Mouse (Mus musculus): ENCODE data around the gene Snx12. TPM values are rescaled to one million over a fixed set of nuclear protein-coding genes. Genes with fewer than 3 reads are reported as not detected.

Gene Snx12
- 54.8 TPM for polyA plus RNA-seq (2017; shearing (Covaris generic))

DNA sequence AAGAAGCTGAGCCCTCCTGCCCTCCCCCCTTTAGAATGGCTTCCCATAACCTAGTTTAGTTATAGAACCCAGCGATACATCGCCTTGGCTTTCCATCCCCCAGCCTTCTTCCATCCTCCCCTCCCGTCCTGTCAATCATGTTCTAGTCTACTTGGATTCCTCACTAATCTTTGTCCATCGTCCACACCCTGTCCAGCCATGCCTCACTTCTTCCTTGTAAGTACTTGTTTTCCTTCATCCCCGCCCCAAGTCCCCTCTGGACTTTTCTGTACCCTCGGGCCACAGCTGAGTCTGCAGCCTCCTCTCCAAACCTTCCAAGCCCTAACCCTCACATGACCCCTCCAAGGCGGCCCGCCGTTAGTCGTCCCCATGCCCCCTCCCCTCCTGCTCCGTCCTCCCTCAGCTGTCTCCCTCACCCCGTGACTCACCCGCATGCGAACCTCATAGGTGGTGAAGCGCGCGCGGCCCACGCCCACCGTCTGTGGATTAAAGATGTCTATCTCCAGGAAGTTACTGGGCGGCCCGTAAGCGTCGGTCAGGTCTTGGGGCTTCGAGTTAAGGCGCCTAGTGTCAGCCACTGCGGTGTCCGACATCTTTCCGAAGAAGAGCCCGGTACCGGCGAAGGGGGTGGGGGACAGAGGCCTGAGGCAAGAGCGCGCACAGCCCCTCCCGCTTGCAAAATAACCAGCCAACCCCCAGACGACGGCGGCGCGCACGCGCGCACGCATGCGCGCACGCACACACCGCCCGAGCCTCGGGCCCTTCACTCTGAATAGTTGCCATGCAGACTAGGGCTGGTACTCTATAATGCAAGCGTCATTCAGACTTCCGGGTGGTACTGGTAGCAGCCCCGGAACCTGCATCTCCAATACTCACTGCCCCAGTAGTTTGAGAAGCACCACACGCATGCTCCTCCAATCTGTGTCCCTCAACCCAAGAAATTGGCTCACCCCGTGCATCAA lies at the start of gene Snx12:
Gene Snx12, minus strand, starts transcription at position 730 of the 962 bp plus-strand sequence.

GRCm38 (mm10) chrX:101268755-101269124 lies 46.4 kb upstream of the Snx12 start, which contains the start of gene Gm20489:
Gene Gm20489, minus strand, starts transcription at chrX:101269023.

GRCm38 (mm10) chrX:101268025-101268754 lies 45.8 kb upstream of the Snx12 start, which contains the start of gene Il2rg:
Gene Il2rg, minus strand, starts transcription at chrX:101268255.

GRCm38 (mm10) chrX:101263892-101264291 lies 41.5 kb upstream of the Snx12 start, which contains the start of gene Gm614:
Gene Gm614, minus strand, starts transcription at chrX:101263992.

DNA sequence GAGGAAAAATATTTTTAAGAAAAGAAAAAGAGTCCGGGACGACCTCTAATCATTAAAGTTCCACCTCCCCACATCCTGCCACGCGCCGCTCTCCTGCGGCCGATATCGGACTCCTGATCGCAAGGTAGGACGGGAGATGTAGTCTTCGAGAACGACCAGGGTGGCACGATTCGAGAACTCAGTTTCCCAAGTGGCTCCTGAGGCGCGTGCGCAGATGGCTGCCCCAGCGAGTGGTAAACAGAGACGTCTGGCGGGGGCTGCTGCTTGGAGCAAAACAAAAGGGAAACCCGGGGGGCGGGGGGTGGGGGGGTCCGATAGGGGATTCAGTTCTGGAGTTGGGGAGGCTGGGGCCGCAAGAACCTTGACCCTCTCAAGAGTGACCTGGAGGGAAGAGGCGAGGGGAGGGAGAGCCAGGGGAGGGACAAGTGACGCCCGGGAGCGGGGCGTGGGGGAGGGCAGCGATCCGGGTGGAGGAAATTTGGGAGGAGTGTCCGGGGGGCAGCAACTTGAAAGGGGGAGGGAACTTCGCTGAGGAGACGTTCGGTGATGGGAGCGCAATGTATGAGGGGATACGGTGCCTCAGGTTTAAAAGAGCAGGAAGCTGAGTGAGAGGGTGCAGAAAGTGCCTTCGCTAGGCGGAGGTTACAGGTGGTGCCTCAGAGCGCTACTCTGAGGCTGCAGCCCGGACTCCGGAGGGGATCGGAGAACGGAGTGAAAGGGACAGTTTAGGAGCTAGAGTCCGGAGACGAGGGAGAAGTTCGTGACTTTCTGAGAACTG lies 31.8 kb upstream of the Snx12 start, which contains the start of gene Foxo4:
Gene Foxo4, plus strand, starts transcription at position 577 of the 778 bp plus-strand sequence.

DNA sequence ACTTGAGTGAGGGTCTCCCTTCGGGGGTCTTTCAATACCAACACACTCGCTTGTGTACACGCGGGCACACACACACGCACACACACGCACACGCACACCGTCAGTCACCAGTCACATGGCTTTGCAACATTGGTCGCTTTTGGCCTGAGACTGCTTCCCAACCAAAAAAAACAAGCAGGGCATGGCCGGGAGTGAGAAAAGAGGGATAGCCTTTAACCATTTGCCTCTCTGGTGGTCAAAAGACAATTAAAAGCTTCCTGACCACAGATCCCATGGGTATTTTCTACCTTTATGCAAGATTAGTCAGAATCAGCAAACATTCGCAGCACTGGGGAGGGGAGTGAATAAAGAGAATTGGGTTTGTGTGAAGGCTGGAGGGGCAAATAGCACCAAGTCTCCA lies 136.4 kb downstream of the Snx12 start, which contains the start of gene Slc7a3:
Gene Slc7a3, minus strand, starts transcription at position 101 of the 400 bp plus-strand sequence.

DNA sequence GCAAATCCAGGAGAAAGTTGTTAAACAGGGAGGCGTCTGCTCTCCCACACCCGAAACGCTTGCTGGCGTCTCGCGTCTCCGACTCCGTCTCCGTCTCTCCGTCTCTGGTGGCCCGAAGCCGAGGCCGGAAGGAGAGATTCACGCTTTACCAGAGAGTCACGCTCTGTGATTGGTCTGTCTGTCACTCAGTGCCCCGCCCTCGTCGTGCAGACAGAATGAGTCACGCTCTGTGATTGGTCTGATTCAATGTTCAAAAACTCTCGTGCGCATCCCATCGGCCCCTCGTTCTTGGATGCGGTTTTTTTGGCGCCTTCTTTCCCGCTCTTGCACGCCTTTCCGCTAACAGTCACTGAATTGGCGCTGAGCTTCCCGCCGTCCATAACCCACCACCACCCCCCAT lies 162.8 kb downstream of the Snx12 start, which contains the start of gene Tex11:
Gene Tex11, minus strand, starts transcription at position 127 of the 400 bp plus-strand sequence.

Other genes with a start within 250 kb of the Snx12 start
- 0.20 TPM for gene Tex11, start 162.9 kb downstream of the Snx12 start, polyA plus RNA-seq (2017; shearing (Covaris generic))
- 0.39 TPM for gene Slc7a3, start 136.5 kb downstream of the Snx12 start, polyA plus RNA-seq (2017; shearing (Covaris generic))
- 2.4 TPM for gene Foxo4, start 32.0 kb upstream of the Snx12 start, polyA plus RNA-seq (2017; shearing (Covaris generic))
- gene Gm614, start 41.4 kb upstream of the Snx12 start, polyA plus RNA-seq (2017; shearing (Covaris generic)): 5.1 TPM
- gene Il2rg, start 45.7 kb upstream of the Snx12 start, polyA plus RNA-seq (2017; shearing (Covaris generic)): 1,467 TPM
- gene Gm20489, start 46.5 kb upstream of the Snx12 start, polyA plus RNA-seq (2017; shearing (Covaris generic)): 0.55 TPM
- 78.0 TPM for gene Med12, start 51.5 kb upstream of the Snx12 start, polyA plus RNA-seq (2017; shearing (Covaris generic))
- 0.10 TPM for gene Nlgn3, start 76.6 kb upstream of the Snx12 start, polyA plus RNA-seq (2017; shearing (Covaris generic))
- gene Gjb1, start 153.8 kb upstream of the Snx12 start, polyA plus RNA-seq (2017; shearing (Covaris generic)): not detected
- gene Zmym3, start 198.3 kb upstream of the Snx12 start, polyA plus RNA-seq (2017; shearing (Covaris generic)): 18.4 TPM
- 292 TPM for gene Nono, start 206.8 kb upstream of the Snx12 start, polyA plus RNA-seq (2017; shearing (Covaris generic))
- 0.72 TPM for gene Itgb1bp2, start 226.5 kb upstream of the Snx12 start, polyA plus RNA-seq (2017; shearing (Covaris generic))